ENCODE assay signal across 29 mouse cellular contexts in the genomic region with DNA sequence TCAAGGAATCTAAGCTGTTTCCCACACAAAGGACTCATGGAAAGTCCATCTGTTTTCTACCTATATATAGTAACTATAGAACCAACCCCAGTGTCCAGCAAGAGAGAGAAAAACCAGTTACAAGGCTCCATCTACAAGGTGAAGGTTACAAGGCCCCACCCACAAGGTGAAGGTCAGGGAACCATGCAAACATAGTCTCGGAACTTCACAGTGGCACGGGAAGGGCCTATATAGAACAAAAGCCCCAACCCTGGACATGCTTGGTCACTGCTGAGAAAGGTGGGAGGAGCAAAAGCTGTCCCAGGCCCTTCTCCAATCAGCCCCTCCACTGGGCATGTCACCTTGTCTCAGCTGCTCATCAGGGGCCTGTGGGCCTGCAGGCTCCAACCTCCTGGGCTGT. TPM values are rescaled to one million over a fixed set of nuclear protein-coding genes. Genes with fewer than 3 reads are reported as not detected.
A peak's percentile ranks its signal among the peaks of the same experiment; 100 is the strongest.
DNase-seq lines count a peak whose midpoint lies in the region; ATAC-seq and TF ChIP-seq lines count a peak whose summit lies in the region.
"Had no signal": no experiment of that assay in that cellular context is flagged by ENCODE, and none has a peak within 500 bp of the region (broad histone marks: within the 10 kb centered on the region; RNA-seq: fewer than 3 reads in every experiment).

No protein-coding gene starts in this region.

- H3K4me3 ChIP-seq in heart, adult 2 months = no peak overlapping the region
- H3K4me3 ChIP-seq in lung, embryonic 14.5 days (ENCODE audit: low read depth, low read length) = no peak overlapping the region
- no peak overlapping the region for H3K4me3 ChIP-seq in cortical plate, adult 2 months (ENCODE audit: insufficient read depth, low read length)
- H3K4me3 ChIP-seq: heart, embryonic 10.5 days; hindbrain, embryonic 12.5 days; intestine, embryonic 15.5 days; midbrain, embryonic 12.5 days; neural tube, embryonic 13.5 days had no signal

- TF ChIP-seq POLR2A in heart, adult 2 months (IDR thresholded peaks at IDR 0.05; ENCODE audit: insufficient read depth, low read depth, low read length) = no peak
- no peak for TF ChIP-seq POLR2A in cortical plate, adult 2 months (IDR thresholded peaks at IDR 0.05; ENCODE audit: extremely low read depth, insufficient read depth, low read length)

- intact Hi-C loops in heart, adult 2 months (cut with DNase I) = no loop called here

- DNase-seq in heart, adult 2 months = no peak
- DNase-seq in heart, postnatal 4 days = no peak
- DNase-seq in lung, embryonic 14.5 days = no peak
- no peak for DNase-seq in lung, postnatal 25 days (ENCODE audit: low spot score)
- DNase-seq in R1 (ENCODE audit: low read depth, low spot score) = peak; percentile 25
- DNase-seq in urinary bladder, postnatal 36 days (ENCODE audit: low spot score in 2 of 2) = no peak
- DNase-seq in cerebellum, adult 9-10 months = no peak
- DNase-seq: adrenal gland, adult 2 months; adrenal gland, postnatal 36 days; cerebellum, adult 18-20 months; kidney, adult 2 months; kidney, postnatal 36 days; layer of hippocampus, postnatal 36 days; liver; lung, adult 2 months; thymus, adult 2 months; thymus, postnatal 36 days had no signal

- TF ChIP-seq CTCF in heart, adult 2 months (IDR thresholded peaks at IDR 0.05) = no peak
- TF ChIP-seq CTCF in lung, embryonic 14.5 days (IDR thresholded peaks at IDR 0.05; ENCODE audit: low read depth) = no peak
- TF ChIP-seq CTCF in cortical plate, adult 2 months (IDR thresholded peaks at IDR 0.05; ENCODE audit: extremely low read depth, insufficient read depth, low read length) = no peak

- no peak for TF ChIP-seq EP300 in heart, adult 2 months (IDR thresholded peaks at IDR 0.05; ENCODE audit: insufficient read depth, low read depth, low read length)

- H3K4me1 ChIP-seq in heart, adult 2 months (ENCODE audit: control insufficient read depth, insufficient read depth, low read length) = no peaks in the 10 kb centered on the region
- peaks cover 5% of the 10 kb centered on the region; the same call in 1 of the 2 replicates for H3K4me1 ChIP-seq in lung, embryonic 14.5 days (ENCODE audit: insufficient read depth)
- H3K4me1 ChIP-seq in cortical plate, adult 2 months (ENCODE audit: control insufficient read depth, insufficient read depth, low read length) = peaks cover 16% of the 10 kb centered on the region

- peak overlapping the region; percentile 28; the same call in 1 of the 2 replicates for H3K27ac ChIP-seq in heart, adult 2 months
- H3K27ac ChIP-seq in lung, embryonic 14.5 days (ENCODE audit: low read depth) = peak overlapping the region; percentile 88
- H3K27ac ChIP-seq in cortical plate, adult 2 months (ENCODE audit: insufficient read depth, low read length) = peak overlapping the region; percentile 96
- H3K27ac ChIP-seq: heart, embryonic 10.5 days; hindbrain, embryonic 12.5 days; hindbrain, postnatal 0 days; liver, embryonic 14.5 days; midbrain, embryonic 12.5 days; neural tube, embryonic 13.5 days had no signal

- no peaks in the 10 kb centered on the region for H3K36me3 ChIP-seq in heart, adult 2 months (ENCODE audit: control insufficient read depth, insufficient read depth, low read length)
- no peaks in the 10 kb centered on the region for H3K36me3 ChIP-seq in lung, embryonic 14.5 days (ENCODE audit: insufficient read depth)
- H3K36me3 ChIP-seq: heart, embryonic 10.5 days; hindbrain, embryonic 12.5 days; intestine, embryonic 15.5 days; midbrain, embryonic 12.5 days; neural tube, embryonic 13.5 days had no signal

- peak overlapping the region; percentile 40 for H3K4me2 ChIP-seq in lung, embryonic 14.5 days
- H3K4me2 ChIP-seq: hindbrain, embryonic 12.5 days; intestine, embryonic 15.5 days; midbrain, embryonic 12.5 days; neural tube, embryonic 13.5 days had no signal

- 80% methylated on average over 2 of the region's 2 CpGs for WGBS in heart, adult 2 months
- WGBS in lung, embryonic 14.5 days = 56% methylated on average over 2 of the region's 2 CpGs

- no peaks in the 10 kb centered on the region for H3K9me3 ChIP-seq in lung, embryonic 14.5 days (ENCODE audit: low read depth, low read length)
- H3K9me3 ChIP-seq: heart, embryonic 10.5 days; hindbrain, embryonic 12.5 days; intestine, embryonic 15.5 days; midbrain, embryonic 12.5 days; neural tube, embryonic 13.5 days had no signal

- H3K9ac ChIP-seq in heart, adult 2 months (ENCODE audit: low read depth, low read length) = no peak overlapping the region
- H3K9ac ChIP-seq in lung, embryonic 14.5 days = no peak overlapping the region
- H3K9ac ChIP-seq: hindbrain, embryonic 12.5 days; intestine, embryonic 15.5 days; liver, embryonic 14.5 days; midbrain, embryonic 12.5 days; neural tube, embryonic 13.5 days had no signal

- peaks cover 2% of the 10 kb centered on the region; the same call in 1 of the 2 replicates for H3K27me3 ChIP-seq in heart, adult 2 months (ENCODE audit: control insufficient read depth, insufficient read depth, low read length)
- peaks cover 17% of the 10 kb centered on the region; the same call in 1 of the 2 replicates for H3K27me3 ChIP-seq in lung, embryonic 14.5 days (ENCODE audit: insufficient read depth, low read length)

- ATAC-seq in lung, embryonic 14.5 days (ENCODE audit: insufficient read depth) = no peak
- ATAC-seq: activated CD4-positive, CD25-positive, alpha-beta regulatory T cell, adult 4 months; CD4-positive, CD25-positive, alpha-beta regulatory T cell, adult 4 months; forebrain, embryonic 14.5 days; hindbrain, postnatal 0 days; intestine, embryonic 15.5 days had no signal

- H3K79me2 ChIP-seq in heart, adult 2 months (replicated peaks; ENCODE audit: control insufficient read depth, insufficient read depth, low read length) = no peaks in the 10 kb centered on the region

RNA-seq across cellular contexts. Expression of a gene that starts 3.9 kb away (rescaled TPM):
- total RNA-seq in heart, adult 2 months (2021) = 1 to 10 TPM; 5.0 to 5.9 TPM
- polyA plus RNA-seq in heart, adult 2 months (2012; rRNA removed) = 5.1 and 9.3 TPM in 2 replicates
- total RNA-seq in heart, postnatal 4 days (2021) = 1 to 10 TPM; 3.6 to 5.5 TPM
- polyA plus RNA-seq in lung, embryonic 14.5 days (2014; fragmentation: Nextera tagmentation; extraction: Ambion mirVana) = 28.9 and 29.9 TPM in 2 replicates
- 5.0 and 5.9 TPM in 2 replicates for polyA plus RNA-seq in cortical plate, adult 2 months (2012; rRNA removed)
- total RNA-seq: megakaryocyte, adult 5-6 weeks had no signal
- polyA plus RNA-seq: activated CD4-positive, CD25-positive, alpha-beta regulatory T cell, adult 4 months had no signal

Comparison
In these comparisons a context has a peak if more than half of its experiments do, and no peak if none do; other contexts are left out.
1. H3K27ac ChIP-seq: peak in every context shown above with its lines; median percentile 96 in cortical plate, adult 2 months; 88 in lung, embryonic 14.5 days; 28 in heart, adult 2 months.